Mouse (Mus musculus): Measurements from ENCODE around the gene Wdr90. TPM values are rescaled to one million over a fixed set of nuclear protein-coding genes. Genes with fewer than 3 reads are reported as not detected.
"Not testable (repeated sequence)": the region's sequence is repeated elsewhere in the genome, so short reads cannot be mapped to it uniquely, and the experiment has no call there.

Gene Wdr90
- polyA plus RNA-seq, 1 experiment, result 11.4 TPM

- Histone ChIP-seq H3K4me3 (ENCODE audit: insufficient read depth, low read length) (no peak overlapping the region), H3K27ac (ENCODE audit: insufficient read depth, low read length) (no peak overlapping the region), H3K4me1 (ENCODE audit: control insufficient read depth, insufficient read depth, low read length) (0 out of 2 replicates have a peak, but pooled peaks cover 3% of the 10 kb centered on the region)
- TF ChIP-seq POLR2A (IDR thresholded peaks at IDR 0.05; ENCODE audit: low read depth, low read length) (no peak), CTCF (IDR thresholded peaks at IDR 0.05; ENCODE audit: borderline replicate concordance, insufficient read depth, low read length) (no peak)
Measured at GRCm38 (mm10) chr17:25810890-25811289, 50.4 kb downstream of the Wdr90 start.

GRCm38 (mm10) chr17:25809606-25810340, 51.5 kb downstream of the Wdr90 start:
- Histone ChIP-seq H3K27ac (ENCODE audit: insufficient read depth, low read length) (no peak overlapping the region), H3K4me3 (ENCODE audit: insufficient read depth, low read length) (peak overlapping the region; percentile 68), H3K4me1 (ENCODE audit: control insufficient read depth, insufficient read depth, low read length) (0 out of 2 replicates have a peak, but pooled peaks cover 3% of the 10 kb centered on the region)
- no peak for TF ChIP-seq POLR2A (IDR thresholded peaks at IDR 0.05; ENCODE audit: low read depth, low read length)
- no peak for TF ChIP-seq CTCF (IDR thresholded peaks at IDR 0.05; ENCODE audit: borderline replicate concordance, insufficient read depth, low read length)

- TF ChIP-seq POLR2A (IDR thresholded peaks at IDR 0.05; ENCODE audit: low read depth, low read length), result no peak
- no peak for TF ChIP-seq CTCF (IDR thresholded peaks at IDR 0.05; ENCODE audit: borderline replicate concordance, insufficient read depth, low read length)
- no peak within 1 kb of the TSS for H3K27ac ChIP-seq (ENCODE audit: insufficient read depth, low read length)
Measured at GRCm38 (mm10) chr17:25808789-25809605, 52.3 kb downstream of the Wdr90 start, which contains the start of gene Fbxl16. TSS of gene Fbxl16 (plus strand) at chr17:25809085.

GRCm38 (mm10) chr17:25808028-25808427, 53.3 kb downstream of the Wdr90 start:
- TF ChIP-seq CTCF (IDR thresholded peaks at IDR 0.05; ENCODE audit: borderline replicate concordance, insufficient read depth, low read length) (no peak), POLR2A (IDR thresholded peaks at IDR 0.05; ENCODE audit: low read depth, low read length) (no peak)
- Histone ChIP-seq H3K4me1 (ENCODE audit: control insufficient read depth, insufficient read depth, low read length) (0 out of 2 replicates have a peak, but pooled peaks cover 3% of the 10 kb centered on the region), H3K27ac (ENCODE audit: insufficient read depth, low read length) (no peak overlapping the region), H3K4me3 (ENCODE audit: insufficient read depth, low read length) (no peak overlapping the region)

More at GRCm38 (mm10) chr17:25808789-25809605, 52.3 kb downstream of the Wdr90 start, which contains the start of gene Fbxl16:
- 0 out of 2 replicates have a peak, but pooled peaks cover 3% of the 10 kb centered on the region for H3K4me1 ChIP-seq (ENCODE audit: control insufficient read depth, insufficient read depth, low read length)
- H3K4me3 ChIP-seq (ENCODE audit: insufficient read depth, low read length), result peak within 1 kb of the TSS; percentile 68

GRCm38 (mm10) chr17:25807452-25807851, 53.8 kb downstream of the Wdr90 start:
- H3K4me3 ChIP-seq (ENCODE audit: insufficient read depth, low read length); H3K27ac ChIP-seq (ENCODE audit: insufficient read depth, low read length); H3K4me1 ChIP-seq (ENCODE audit: control insufficient read depth, insufficient read depth, low read length): not testable (repeated sequence)

- Histone ChIP-seq H3K4me3 (ENCODE audit: insufficient read depth, low read length) (no peak overlapping the region), H3K4me1 (ENCODE audit: control insufficient read depth, insufficient read depth, low read length) (peaks cover 6% of the 10 kb centered on the region; the same call in 1 of the 2 replicates), H3K27ac (ENCODE audit: insufficient read depth, low read length) (no peak overlapping the region)
- TF ChIP-seq POLR2A (IDR thresholded peaks at IDR 0.05; ENCODE audit: low read depth, low read length), result no peak
- no peak for TF ChIP-seq CTCF (IDR thresholded peaks at IDR 0.05; ENCODE audit: borderline replicate concordance, insufficient read depth, low read length)
Measured at GRCm38 (mm10) chr17:25806507-25806906, 54.8 kb downstream of the Wdr90 start.

- Histone ChIP-seq H3K4me1 (ENCODE audit: control insufficient read depth, insufficient read depth, low read length) (peaks cover 6% of the 10 kb centered on the region; the same call in 1 of the 2 replicates), H3K4me3 (ENCODE audit: insufficient read depth, low read length) (no peak overlapping the region), H3K27ac (ENCODE audit: insufficient read depth, low read length) (no peak overlapping the region)
- TF ChIP-seq CTCF (IDR thresholded peaks at IDR 0.05; ENCODE audit: borderline replicate concordance, insufficient read depth, low read length) (no peak), POLR2A (IDR thresholded peaks at IDR 0.05; ENCODE audit: low read depth, low read length) (no peak)
Measured at GRCm38 (mm10) chr17:25802825-25803517, 58.3 kb downstream of the Wdr90 start.

- TF ChIP-seq CTCF (IDR thresholded peaks at IDR 0.05; ENCODE audit: borderline replicate concordance, insufficient read depth, low read length), result peak; percentile 26; the same call in 1 of the 2 replicates
- TF ChIP-seq POLR2A (IDR thresholded peaks at IDR 0.05; ENCODE audit: low read depth, low read length), result no peak
- peaks cover 4% of the 10 kb centered on the region; the same call in 1 of the 2 replicates for H3K4me1 ChIP-seq (ENCODE audit: control insufficient read depth, insufficient read depth, low read length)
- H3K4me3 ChIP-seq (ENCODE audit: insufficient read depth, low read length), result no peak overlapping the region
- no peak overlapping the region for H3K27ac ChIP-seq (ENCODE audit: insufficient read depth, low read length)
Measured at GRCm38 (mm10) chr17:25801029-25801428, 60.3 kb downstream of the Wdr90 start.

GRCm38 (mm10) chr17:25796951-25797369, 64.3 kb downstream of the Wdr90 start, which contains the start of gene Metrn:
TSS of gene Metrn (minus strand) at chr17:25797136.
- no peak within 1 kb of the TSS for H3K27ac ChIP-seq (ENCODE audit: insufficient read depth, low read length)
- peak within 1 kb of the TSS; percentile 76 for H3K4me3 ChIP-seq (ENCODE audit: insufficient read depth, low read length)
- no peak for TF ChIP-seq POLR2A (IDR thresholded peaks at IDR 0.05; ENCODE audit: low read depth, low read length)
- peaks cover 7% of the 10 kb centered on the region; the same call in 1 of the 2 replicates for H3K4me1 ChIP-seq (ENCODE audit: control insufficient read depth, insufficient read depth, low read length)

Data from embryonic fibroblast, embryonic 13.5 days (primary cell).